Mouse (Mus musculus): ENCODE measurements around the gene Agxt.

The Agxt gene

DNA sequence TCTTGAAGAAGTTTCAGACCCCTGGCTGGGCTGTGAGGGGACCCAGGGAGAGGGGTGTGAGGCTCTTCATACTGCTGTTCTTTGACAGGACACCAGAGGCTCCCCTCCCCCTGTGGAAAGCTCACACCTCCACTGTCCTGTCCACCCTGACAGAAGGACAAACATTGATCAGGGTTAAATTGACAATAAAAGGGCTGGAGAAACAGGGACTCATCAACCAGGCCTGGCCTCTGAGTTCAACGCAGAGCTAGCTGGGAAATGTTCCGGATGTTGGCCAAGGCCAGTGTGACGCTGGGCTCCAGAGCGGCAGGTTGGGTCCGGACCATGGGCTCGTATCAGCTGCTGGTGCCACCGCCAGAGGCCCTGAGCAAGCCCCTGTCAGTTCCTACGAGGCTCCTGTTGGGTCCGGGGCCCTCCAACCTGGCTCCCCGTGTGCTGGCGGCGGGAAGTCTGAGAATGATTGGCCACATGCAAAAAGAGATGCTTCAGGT is at the start of gene Agxt:
Gene Agxt (plus strand): TSS at position 205 of the 491 bp plus-strand sequence.
- no peak for DNase-seq (ENCODE audit: low read depth, low spot score)

DNA sequence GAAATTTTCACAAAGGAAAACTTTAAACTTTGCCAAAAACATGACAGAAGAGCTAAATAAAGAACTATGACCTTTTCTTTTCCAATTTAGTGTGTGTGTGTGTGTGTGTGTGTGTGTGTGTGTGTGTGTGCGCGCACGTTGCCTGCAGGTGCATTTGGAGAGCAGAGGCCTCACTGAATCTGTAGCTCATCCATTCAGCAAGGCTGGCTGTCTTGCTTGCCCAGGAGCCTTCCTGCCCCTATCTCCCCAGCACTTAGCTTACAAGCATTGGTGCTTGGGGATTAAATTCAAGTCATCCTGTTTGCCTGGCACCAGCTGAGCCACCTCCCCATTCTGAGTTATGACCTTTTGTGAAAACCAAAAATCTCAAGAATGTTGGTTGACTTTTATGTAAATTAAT is 42.5 kb upstream of the Agxt start:
- DNase-seq (ENCODE audit: low read depth, low spot score) = no peak

DNA sequence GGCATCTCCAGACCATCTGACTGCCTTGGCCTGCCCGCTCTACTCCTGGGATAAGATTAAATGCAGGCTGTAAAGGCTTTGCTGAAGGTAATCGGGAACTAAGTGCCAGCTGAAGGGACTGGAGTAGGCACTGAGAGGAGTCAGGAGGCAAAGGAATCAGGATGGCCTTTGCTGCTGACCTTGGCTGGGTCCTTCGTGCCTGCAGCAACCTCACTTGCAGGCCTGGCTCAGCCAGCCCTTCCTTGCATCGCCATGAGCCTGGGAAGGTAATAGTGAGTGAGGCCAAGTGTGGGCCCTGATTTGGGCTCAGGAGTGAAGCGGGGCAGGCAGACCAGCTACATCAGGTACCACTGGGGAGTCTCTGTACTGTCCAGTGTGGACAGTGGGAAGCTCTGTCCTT is 36.1 kb upstream of the Agxt start:
- DNase-seq (ENCODE audit: low read depth, low spot score) = no peak

DNA sequence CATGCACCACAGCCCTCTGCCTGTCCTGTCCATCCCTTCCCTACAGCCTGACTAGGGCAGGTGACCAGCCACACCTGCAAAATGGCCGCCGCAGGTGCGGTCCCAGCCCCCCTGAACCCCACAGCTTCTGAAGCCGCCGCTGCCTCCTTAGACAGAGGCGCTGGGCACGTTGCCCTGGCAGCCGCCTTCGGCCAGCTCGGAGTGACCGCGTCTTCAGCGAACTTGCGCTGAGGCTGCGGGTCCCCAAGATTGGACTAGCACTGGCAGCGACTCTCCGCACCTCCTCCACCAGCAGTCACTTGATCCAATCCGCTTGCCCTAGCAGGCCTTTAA is 34.8 kb upstream of the Agxt start:
- DNase-seq (ENCODE audit: low read depth, low spot score) = no peak

DNA sequence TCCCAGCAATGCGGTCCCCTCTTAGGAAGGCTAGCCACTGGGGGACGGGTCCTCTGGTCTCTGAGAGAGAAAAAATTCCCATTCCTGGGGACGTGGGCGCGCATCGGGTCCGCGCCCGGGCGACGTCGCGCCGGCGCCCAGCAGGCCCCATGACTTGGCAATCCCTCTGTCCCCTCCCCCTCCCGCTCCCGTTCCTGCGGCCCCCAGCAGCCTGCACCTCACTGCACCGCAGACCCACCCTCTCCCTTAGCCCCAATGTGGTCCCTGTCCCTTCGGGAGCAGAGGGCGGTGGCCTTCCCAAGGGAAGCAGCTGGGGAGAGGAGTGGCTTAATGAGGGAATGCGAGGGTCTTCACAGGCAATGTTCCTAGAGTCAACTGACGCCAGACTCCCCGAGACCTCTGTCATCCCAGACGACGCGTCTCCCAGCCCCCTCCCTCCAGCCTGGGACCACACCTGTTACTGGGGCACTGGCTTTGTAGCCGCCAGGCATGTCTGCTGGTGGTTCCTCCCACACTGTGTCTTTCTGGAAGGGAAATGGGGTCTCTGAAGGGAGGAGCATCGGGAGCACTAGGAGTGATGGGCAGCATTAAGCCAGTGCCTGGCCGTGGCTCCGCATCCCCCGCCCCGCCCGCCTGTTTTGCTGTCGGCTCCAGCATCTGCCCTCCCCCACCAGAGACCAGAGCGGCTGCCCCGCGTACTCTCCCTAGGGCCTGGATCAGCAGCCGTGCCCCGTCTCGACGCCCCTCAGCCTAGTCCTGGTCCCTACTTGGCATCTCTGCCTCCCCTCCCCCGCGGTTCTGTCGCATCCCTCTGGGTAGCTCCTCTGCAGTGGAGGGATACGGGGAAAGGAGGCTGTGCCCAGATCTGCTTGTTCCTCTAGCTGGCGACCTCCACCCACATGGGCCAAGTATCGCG is 34.2 kb upstream of the Agxt start:
- DNase-seq (ENCODE audit: low read depth, low spot score) = no peak

DNA sequence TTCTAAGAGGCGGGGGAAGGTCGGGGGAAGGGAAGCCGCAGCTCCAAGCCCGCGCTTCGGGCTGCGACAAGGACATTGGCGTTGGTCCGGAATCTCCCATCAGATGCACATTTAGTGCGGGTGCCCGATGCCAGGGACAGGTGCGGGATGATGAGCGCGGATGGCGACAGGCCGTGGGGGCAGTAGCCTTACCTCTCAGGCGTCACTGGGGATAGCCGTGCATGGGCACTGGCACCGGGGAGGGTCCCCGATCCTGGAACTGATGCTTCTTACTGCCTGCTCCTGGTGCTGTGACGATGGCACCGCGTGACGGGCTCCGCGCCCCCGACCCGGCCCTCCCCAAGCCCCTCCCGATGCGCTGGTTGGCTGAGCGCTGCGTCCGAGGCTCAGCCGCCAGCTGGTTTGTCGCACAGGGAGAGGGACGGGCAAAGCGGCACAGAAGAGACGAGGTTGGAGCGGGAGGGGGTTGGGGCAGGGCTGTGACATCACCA is 33.4 kb upstream of the Agxt start, which contains the start of gene Kif1a:
Gene Kif1a (minus strand): TSS at position 381 of the 491 bp plus-strand sequence.
- no peak for DNase-seq (ENCODE audit: low read depth, low spot score)

DNA sequence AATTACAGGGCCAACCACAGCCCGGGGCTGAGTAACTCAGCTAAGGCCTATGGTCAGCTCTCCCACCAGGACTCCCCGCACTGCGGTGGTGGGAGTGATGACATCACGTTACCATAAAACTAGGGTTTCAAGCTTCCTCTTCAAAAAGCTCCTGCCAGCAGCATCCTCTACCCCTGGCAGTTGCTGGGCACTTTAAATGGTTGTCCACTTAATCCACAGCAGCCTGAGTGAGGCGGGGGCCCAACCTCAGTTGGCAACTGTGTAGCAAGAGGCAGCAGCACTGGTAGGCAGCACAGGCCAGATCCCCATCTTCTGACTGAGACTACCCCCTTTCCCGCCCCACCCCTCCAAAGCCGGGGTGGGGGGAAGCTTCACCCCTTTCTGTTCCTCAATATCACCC is 32.3 kb upstream of the Agxt start:
- DNase-seq (ENCODE audit: low read depth, low spot score) = no peak

DNA sequence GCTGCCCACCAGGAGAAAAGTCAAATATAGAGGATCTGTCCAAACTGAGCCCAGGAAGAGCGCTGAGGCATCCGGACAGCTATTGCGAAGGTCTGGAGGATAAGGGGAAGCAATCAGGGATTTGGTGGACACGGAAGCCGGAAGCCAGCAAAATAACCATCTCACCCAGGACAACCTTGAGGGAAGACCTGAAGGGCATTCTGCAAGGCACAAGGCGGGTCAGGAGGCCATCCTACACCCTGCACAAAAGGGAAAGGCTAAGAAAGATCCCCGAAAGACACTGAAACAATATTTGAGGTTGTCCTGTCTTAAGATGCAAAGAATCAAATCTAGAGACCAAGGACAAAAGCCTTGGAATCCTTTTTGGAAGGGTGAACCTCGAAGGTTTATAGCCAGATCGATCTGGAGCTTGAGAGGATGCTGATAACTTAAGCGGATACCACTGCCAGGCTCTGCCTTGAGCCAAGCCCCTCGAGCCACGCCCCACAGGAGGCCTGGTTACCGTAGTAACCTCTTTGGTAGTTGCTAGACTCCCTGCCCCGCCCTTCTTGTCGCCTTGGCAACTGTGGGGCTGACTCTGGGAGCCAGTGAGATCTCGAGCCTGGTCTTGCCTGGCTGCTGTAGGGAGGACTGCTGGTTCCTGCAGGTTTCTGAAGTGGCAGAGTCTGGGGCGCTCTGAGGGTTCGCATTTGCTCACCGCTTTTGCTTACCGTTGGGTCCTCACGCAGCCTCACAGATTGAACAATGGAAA is 20.2 kb upstream of the Agxt start:
- peak; percentile 73 for DNase-seq (ENCODE audit: low read depth, low spot score)

DNA sequence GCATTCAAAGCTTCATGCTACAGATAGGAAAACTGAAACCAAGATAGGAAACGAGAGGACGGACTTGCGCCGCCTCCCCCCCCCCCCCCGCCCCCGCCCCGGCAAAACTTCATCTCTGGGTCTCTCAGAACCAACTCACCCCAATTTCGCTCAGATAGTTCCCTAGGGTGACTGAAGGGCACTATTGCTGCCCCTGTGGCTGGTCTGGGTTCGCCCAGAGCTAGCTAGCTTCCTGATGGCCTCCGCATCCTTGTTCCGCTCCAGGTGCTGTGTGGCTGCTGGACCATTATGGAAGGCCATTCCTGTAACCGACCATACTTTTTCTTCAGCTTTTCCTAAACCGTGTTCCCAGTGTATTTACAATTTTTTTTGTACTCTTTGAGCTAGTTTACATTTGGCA is 19.6 kb upstream of the Agxt start:
- no peak for DNase-seq (ENCODE audit: low read depth, low spot score)

DNA sequence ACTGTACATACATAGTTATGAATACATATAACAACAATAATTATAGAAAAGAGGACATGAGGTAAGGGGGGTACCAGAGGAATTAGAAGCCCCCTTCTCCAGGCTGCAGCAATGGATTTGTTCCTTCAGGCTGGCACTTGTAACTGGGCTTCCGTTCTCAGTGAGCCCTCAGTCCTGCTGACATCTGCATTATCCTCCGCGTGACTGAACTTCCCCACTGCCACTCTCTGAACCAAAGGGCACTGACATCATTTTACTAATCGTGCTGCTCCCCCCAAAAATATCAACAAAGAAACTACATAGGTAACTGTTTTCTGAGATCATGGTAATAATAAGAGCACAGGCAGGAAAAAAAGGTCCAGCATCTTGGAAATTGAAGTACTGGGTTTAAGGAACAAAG is 16.2 kb upstream of the Agxt start:
- DNase-seq (ENCODE audit: low read depth, low spot score) = no peak

DNA sequence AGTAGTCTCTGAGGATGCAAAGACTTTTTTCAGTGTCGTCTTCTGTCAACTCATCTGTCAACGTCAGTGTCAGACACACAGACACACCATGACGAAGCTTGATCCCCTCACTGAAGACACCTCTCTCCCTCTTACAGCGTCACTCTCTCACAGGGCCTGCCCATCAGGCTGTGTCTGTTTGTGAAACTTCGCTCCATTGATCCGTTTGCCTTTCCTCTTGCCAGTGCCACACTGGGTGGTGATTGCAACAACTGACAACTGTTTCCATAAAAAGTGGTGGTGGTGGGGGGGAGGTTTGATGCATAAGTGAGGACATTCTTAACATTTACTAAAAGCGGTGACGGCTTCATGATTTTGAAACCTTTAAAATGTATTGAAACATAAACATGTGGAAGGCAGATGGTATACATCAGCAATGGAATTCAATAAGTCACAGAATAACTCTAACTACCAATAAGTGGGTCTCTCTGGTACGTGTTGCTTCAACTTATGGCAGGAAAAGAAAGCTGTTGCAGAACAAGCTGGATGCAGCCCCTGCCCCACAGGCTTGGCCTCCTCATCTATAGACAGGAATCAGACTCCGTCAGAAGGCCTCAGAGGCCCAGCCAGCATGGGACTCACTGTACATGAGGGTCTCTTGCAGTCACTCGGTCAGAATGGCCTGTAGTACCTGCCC is 11.7 kb upstream of the Agxt start:
- DNase-seq (ENCODE audit: low read depth, low spot score) = no peak

DNA sequence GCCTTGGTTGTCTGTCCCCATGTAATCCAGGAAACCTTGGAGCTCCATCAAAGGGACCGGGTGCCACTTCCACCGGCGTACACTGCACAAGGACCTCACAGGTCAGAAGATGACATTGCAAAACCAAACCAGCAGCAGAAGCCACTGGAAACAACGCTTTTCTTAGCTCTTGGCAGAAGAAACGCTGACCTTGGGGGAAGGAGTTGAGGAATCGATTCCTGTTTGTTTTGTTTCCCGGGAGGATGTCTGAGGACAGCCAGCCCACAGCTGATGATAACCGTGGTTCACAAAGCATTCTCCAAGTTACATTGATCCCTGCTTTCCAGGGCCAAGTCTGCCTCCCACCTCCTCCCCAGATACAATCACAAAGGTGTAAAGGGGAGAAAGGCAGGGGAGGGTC is 11.0 kb upstream of the Agxt start:
- DNase-seq (ENCODE audit: low read depth, low spot score) = no peak

DNA sequence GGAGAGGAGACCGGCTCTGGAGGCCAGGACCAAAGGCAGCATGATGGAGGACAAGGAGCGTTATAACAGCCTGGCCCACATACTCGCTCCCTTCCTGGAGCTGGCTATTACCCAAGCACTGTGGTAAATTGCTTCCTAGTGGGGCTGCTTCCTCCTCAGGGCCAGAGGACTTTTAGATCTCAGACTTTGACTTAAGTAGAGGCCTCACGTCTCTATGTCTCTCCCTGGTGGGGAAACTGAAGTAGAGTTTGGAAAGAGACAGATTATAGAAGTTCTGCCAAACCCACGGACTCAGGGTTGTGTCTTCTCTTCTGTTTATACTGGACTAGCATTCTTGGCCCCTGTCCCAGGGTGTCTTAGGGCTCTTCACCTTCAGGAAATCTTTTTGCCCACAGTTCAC is 9.8 kb upstream of the Agxt start:
- DNase-seq (ENCODE audit: low read depth, low spot score) = no peak

DNA sequence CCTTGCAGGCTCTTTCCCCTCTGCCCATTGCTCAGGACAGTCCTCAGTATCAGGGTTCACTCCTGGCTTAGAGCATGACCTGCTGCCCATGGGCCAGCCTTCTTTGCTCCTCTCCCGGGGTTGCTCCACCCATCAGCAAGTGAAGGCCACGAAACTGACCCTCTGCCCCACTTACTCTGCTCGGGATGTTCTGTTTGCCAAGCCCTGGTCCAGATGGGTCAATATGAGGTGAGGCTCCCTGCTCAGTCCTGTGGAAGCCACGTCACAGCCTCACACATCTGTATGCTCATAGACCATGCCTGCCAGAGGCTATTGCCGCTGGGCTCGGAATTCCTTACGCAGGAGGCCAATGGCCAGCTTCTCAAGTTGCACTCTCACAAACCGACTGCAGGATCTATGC is 6.8 kb upstream of the Agxt start:
- no peak for DNase-seq (ENCODE audit: low read depth, low spot score)

DNA sequence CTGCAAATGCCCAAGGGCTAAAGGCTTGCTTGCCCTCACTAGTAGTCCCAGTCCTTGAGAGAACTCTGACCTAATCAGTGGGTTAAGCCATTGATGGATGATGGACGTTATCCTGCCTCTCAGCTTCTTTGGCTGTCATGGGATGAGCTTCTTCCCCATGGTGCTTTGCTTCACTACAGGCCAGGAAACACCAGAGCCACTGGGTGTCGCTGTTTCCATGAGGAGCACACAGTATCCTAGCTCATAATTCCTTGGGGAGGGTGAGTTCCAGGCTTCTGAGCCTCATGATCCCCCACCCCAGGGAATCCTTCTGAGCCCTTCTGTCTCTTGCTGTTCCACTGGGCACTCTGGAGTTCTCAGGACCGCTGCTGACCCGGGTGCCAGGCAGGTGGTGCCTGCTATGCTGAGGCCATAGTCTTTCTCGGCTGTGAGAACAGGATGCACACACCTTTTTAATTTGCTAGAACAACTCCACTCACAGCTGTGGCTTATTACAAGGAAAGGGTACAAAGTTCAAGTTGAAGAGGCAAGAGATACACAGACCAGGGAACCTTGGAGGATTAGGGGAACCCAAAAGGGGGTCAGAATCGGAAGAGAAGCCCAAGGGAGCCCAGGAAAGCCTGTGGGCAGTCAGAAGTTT is 6.2 kb upstream of the Agxt start:
- no peak for DNase-seq (ENCODE audit: low read depth, low spot score)

DNA sequence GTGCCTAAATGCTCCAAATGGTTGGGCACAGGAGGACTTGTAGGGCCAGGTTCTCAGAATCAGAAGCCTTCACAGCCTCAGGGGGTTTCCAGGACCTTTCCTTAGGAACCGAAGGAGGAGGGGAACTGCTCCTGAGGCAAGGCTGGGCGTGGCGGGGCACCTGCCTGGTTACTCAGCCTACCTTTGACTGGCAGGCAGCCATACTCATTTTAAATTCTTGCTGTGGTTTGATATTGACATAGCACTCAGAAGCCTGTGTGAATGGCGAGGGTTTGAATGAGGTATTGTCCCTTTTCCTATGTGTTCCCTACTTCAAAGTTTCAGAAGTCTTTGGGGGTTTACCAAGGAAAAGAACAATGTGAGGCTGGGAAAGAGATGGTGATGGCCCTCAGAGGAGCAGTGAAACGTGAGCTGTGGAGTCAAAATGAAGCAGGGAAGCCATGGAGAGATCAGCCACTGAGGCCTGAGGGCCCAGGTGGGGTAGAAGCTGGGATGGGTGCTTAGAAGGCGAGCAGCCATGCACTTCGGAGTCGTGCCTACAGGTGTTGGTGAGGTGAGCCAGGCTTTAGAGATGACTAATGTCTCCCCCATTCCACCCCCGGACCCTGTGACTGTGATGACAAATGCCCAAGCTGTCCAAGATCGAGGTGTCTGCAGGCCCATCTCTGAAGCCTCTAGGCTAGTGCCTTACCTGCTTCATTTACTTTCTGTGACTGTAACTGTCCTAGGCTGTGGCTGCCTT is 4.6 kb upstream of the Agxt start:
- DNase-seq (ENCODE audit: low read depth, low spot score) = no peak

DNA sequence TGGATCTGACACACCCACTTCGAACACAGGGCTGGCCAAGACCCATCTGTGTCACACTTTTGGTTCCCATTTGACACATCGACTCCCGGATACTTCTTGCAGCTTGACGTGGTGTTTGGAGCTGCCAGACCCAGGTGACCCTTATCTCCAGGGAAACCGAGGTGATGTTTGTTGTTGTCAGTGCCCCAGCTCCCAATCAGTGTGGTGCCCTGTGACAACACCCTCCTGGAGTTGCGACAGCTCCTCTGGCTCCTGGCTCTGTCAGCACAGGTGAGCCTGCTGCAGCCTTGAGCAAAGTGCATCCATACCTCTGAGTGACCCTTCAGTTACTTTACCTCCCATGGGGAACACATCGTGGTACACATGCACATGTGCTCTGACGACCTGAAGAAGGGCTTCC is 2.4 kb upstream of the Agxt start:
- DNase-seq (ENCODE audit: low read depth, low spot score) = no peak

DNA sequence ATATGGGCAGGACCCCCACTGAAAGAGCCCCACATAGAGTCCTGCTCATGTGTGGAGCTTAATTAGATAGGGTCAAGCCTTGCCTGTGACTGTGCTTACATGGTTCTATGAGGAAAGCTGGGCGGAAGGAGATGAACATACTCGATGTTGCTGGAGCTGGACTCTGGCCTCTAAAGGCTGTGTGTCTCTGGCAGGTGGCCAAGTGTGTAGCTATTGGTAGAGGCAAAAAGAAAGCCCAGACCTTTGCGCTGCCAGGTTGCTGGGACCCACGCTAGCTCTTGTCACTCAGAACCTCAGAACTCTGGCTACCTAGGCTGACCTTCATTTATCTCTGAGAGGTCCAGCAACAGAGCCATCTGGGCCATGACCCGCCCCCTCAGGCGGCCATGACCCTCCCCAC is 3.5 kb downstream of the Agxt start:
- DNase-seq (ENCODE audit: low read depth, low spot score) = no peak

DNA sequence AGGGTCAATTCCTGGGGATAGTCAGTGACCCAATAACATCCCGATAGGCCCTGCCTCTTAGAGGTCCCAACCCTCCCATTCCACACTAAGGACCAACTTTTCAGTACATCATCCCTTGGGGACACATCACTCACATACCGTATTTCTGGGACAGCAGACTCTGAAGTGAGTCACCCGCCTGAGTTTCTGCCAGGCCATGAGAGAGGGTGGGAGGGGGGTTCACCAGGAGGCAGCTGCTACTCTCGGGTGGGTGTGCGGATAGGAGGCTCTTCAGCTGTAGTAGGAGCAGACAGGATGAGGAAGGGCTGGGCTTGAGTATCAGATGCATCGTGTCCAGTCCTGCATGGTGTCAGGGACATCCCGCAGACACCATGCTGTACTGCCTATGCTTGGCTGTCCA is 4.7 kb downstream of the Agxt start:
- no peak for DNase-seq (ENCODE audit: low read depth, low spot score)

DNA sequence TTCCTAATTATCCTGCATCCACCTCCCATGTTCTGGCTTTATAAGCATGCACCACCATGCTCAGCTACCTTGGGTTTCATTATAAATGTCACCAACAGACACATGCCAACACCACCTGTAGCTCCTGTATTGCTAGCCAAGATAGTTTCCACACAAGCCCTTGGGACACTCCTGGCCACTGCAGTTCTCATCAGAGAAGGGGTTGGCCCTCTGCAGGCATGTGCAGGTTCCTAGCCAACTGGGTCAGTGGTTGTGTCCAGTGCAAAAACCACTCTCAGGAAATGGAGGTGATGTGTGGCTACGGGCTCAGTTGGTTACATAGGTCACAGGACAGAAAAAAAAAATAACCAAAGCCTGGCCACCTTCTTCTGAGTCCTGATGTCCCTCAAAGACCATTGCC is 7.8 kb downstream of the Agxt start:
- no peak for DNase-seq (ENCODE audit: low read depth, low spot score)

DNA sequence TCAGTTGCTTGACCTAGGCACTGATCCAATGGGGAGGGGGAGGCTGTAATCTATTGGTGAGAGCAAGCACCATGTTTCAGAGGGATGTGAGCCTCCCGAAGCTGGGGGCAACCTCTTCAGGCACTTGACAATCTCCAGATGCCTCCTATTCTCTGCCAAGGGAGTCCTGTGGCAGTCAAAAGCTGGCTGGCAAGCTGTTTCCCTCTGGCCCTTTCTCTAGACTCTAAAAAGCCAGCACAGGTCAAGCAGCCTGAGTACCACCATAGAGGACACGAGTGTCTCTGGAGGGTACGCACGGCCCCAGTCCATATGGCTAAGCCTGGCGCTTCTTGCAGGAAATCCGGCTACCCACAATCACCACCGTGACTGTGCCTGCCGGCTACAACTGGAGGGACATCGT is 9.1 kb downstream of the Agxt start:
- no peak for DNase-seq (ENCODE audit: low read depth, low spot score)

All from CD4-positive helper T cell, adult 2 months (primary cell).